Mouse (Mus musculus): ENCODE data around the gene Wdr53.
"Not testable (repeated sequence)": the region's sequence is repeated elsewhere in the genome, so short reads cannot be mapped to it uniquely, and the experiment has no call there.

Wdr53 gene

GRCm38 (mm10) chr16:32277308-32278256 is 30.6 kb downstream of the Wdr53 start, which contains the start of gene Rnf168:
Gene Rnf168, plus strand, starts transcription at chr16:32277459.
- DNase-seq (ENCODE audit: low read depth in 1 of 2, low spot score in 2 of 2): peak; percentile 69 to 76

GRCm38 (mm10) chr16:32278396-32278795 is 31.4 kb downstream of the Wdr53 start:
- no peak for DNase-seq (ENCODE audit: low read depth in 1 of 2, low spot score in 2 of 2)

GRCm38 (mm10) chr16:32280211-32280610 is 33.2 kb downstream of the Wdr53 start:
- DNase-seq (ENCODE audit: low read depth in 1 of 2, low spot score in 2 of 2): no peak

GRCm38 (mm10) chr16:32282608-32283007 is 35.6 kb downstream of the Wdr53 start:
- DNase-seq (ENCODE audit: low read depth in 1 of 2, low spot score in 2 of 2): no peak

- DNase-seq (ENCODE audit: low read depth in 1 of 2, low spot score in 2 of 2): no peak
Observed at GRCm38 (mm10) chr16:32291821-32292220, 44.8 kb downstream of the Wdr53 start.

- not testable (repeated sequence) for DNase-seq (ENCODE audit: low read depth in 1 of 2, low spot score in 2 of 2)
Observed at GRCm38 (mm10) chr16:32299617-32300016, 52.6 kb downstream of the Wdr53 start.

GRCm38 (mm10) chr16:32303046-32303445 is 56.0 kb downstream of the Wdr53 start:
- no peak for DNase-seq (ENCODE audit: low read depth in 1 of 2, low spot score in 2 of 2)

- DNase-seq (ENCODE audit: low read depth in 1 of 2, low spot score in 2 of 2): no peak
Observed at GRCm38 (mm10) chr16:32303886-32304285, 56.9 kb downstream of the Wdr53 start.

Data from monocyte, adult 2 months (primary cell).